8 mouse cellular contexts compared by ENCODE assay signal in genomic region chr4:129049306-129050011, GRCm38 (mm10). TPM values are rescaled to one million over a fixed set of nuclear protein-coding genes. Genes with fewer than 3 reads are reported as not detected.
A peak's percentile ranks its signal among the peaks of the same experiment; 100 is the strongest.
DNase-seq lines count a peak whose midpoint lies in the region; ATAC-seq and TF ChIP-seq lines count a peak whose summit lies in the region.

No protein-coding gene starts in this region.

- WGBS in kidney, embryonic 15.5 days = 3% methylated on average over 23 of the region's 23 CpGs
- WGBS in forebrain, embryonic 14.5 days = 3% methylated on average over 23 of the region's 23 CpGs
- WGBS in midbrain, embryonic 15.5 days = 2% methylated on average over 23 of the region's 23 CpGs

- intact Hi-C loops in left cerebral cortex, postnatal 36 days (cut with DNase I) = no loop called here

- no peaks in the 10 kb centered on the region for H3K9me3 ChIP-seq in kidney, embryonic 15.5 days (replicated peaks)
- H3K9me3 ChIP-seq in forebrain, embryonic 14.5 days (replicated peaks; ENCODE audit: control insufficient read depth, low read length) = no peaks in the 10 kb centered on the region
- no peaks in the 10 kb centered on the region for H3K9me3 ChIP-seq in midbrain, embryonic 15.5 days

- DNase-seq in kidney, adult 11 months = no peak
- peak; percentile 88 for DNase-seq in brain, embryonic 14.5 days (ENCODE audit: low read depth)
- peak; percentile 72 for DNase-seq in forebrain, embryonic 14.5 days (ENCODE audit: low spot score)
- DNase-seq in left cerebral cortex, postnatal 36 days (ENCODE audit: low spot score in 2 of 2) = peak; percentile 31 to 34
- DNase-seq in urinary bladder, adult 18-20 months (ENCODE audit: low spot score in 2 of 2) = no peak

- H3K4me2 ChIP-seq in kidney, embryonic 15.5 days = peak overlapping the region; percentile 97
- peak overlapping the region; percentile 83 for H3K4me2 ChIP-seq in forebrain, embryonic 14.5 days (ENCODE audit: low read length)
- H3K4me2 ChIP-seq in midbrain, embryonic 15.5 days = peak overlapping the region; percentile 75

- peak overlapping the region; percentile 55 for H3K4me3 ChIP-seq in kidney, embryonic 15.5 days (replicated peaks)
- H3K4me3 ChIP-seq in forebrain, embryonic 14.5 days (ENCODE audit: low read depth, low read length) = peak overlapping the region; percentile 44
- peak overlapping the region; percentile 44 for H3K4me3 ChIP-seq in midbrain, embryonic 15.5 days

- H3K36me3 ChIP-seq in kidney, embryonic 15.5 days = no peaks in the 10 kb centered on the region
- no peaks in the 10 kb centered on the region for H3K36me3 ChIP-seq in forebrain, embryonic 14.5 days (ENCODE audit: control insufficient read depth, insufficient read depth, low read length)
- H3K36me3 ChIP-seq in midbrain, embryonic 15.5 days (replicated peaks) = no peaks in the 10 kb centered on the region

- peaks cover 22% of the 10 kb centered on the region for H3K4me1 ChIP-seq in kidney, embryonic 15.5 days
- H3K4me1 ChIP-seq in forebrain, embryonic 14.5 days (ENCODE audit: control insufficient read depth, insufficient read depth, low read length) = peaks cover 6% of the 10 kb centered on the region
- H3K4me1 ChIP-seq in midbrain, embryonic 15.5 days = peaks cover 23% of the 10 kb centered on the region

- no peak for ATAC-seq in kidney, embryonic 15.5 days (replicated peaks; ENCODE audit: low FRiP score)
- ATAC-seq in forebrain, embryonic 14.5 days = peak; percentile 16; the same call in 1 of the 2 replicates
- peak; percentile 42; the same call in 1 of the 2 replicates for ATAC-seq in midbrain, embryonic 15.5 days (replicated peaks)
- ATAC-seq in activated CD4-positive, CD25-positive, alpha-beta regulatory T cell, adult 4 months = no peak

- peak overlapping the region; percentile 41 for H3K9ac ChIP-seq in kidney, embryonic 15.5 days
- peak overlapping the region; percentile 74 for H3K9ac ChIP-seq in forebrain, embryonic 14.5 days (ENCODE audit: low read length)
- H3K9ac ChIP-seq in midbrain, embryonic 15.5 days = peak overlapping the region; percentile 62

- H3K27ac ChIP-seq in kidney, embryonic 15.5 days = 0 out of 2 replicates have a peak overlapping the region, but pooled peaks have one; percentile 14
- peak overlapping the region; percentile 90 for H3K27ac ChIP-seq in forebrain, embryonic 14.5 days (ENCODE audit: low read depth, low read length)
- H3K27ac ChIP-seq in midbrain, embryonic 15.5 days = peak overlapping the region; percentile 98

- no peak for TF ChIP-seq POLR2A in brain, embryonic 14.5 days (IDR thresholded peaks at IDR 0.05; ENCODE audit: borderline replicate concordance, extremely low read depth, insufficient read depth, insufficient read length, poor library complexity, severe bottlenecking)

- H3K27me3 ChIP-seq in kidney, embryonic 15.5 days = peaks cover 62% of the 10 kb centered on the region
- no peaks in the 10 kb centered on the region for H3K27me3 ChIP-seq in forebrain, embryonic 14.5 days (replicated peaks; ENCODE audit: control insufficient read depth, insufficient read depth, low read length)
- no peaks in the 10 kb centered on the region for H3K27me3 ChIP-seq in midbrain, embryonic 15.5 days (replicated peaks)

- TF ChIP-seq CTCF in brain, embryonic 14.5 days (IDR thresholded peaks at IDR 0.05; ENCODE audit: borderline replicate concordance, extremely low read depth, insufficient read depth, insufficient read length) = peak; percentile 10; the same call in 1 of the 2 replicates

RNA-seq across cellular contexts. Expression of gene Rnf19b, which starts 8.6 kb away (rescaled TPM):
- 7.1 TPM in 2 replicates for polyA plus RNA-seq in kidney, embryonic 15.5 days (2015; fragmentation: Nextera tagmentation; extraction: Ambion mirVana)
- polyA plus RNA-seq in brain, embryonic 14.5 days (2012; rRNA removed) = 73.0 and 84.4 TPM in 2 replicates
- 20.1 and 20.5 TPM in 2 replicates for polyA plus RNA-seq in forebrain, embryonic 14.5 days (2014; fragmentation: Nextera tagmentation; extraction: Ambion mirVana)
- 10 to 100 TPM; 48.7 to 58.2 TPM for total RNA-seq in left cerebral cortex, postnatal 36 days (2021)
- polyA plus RNA-seq in midbrain, embryonic 15.5 days (2015; fragmentation: Nextera tagmentation; extraction: Ambion mirVana) = 34.6 and 35.4 TPM in 2 replicates
- polyA plus RNA-seq in activated CD4-positive, CD25-positive, alpha-beta regulatory T cell, adult 4 months (2017; shearing (Covaris generic)) = 10 to 100 TPM; 18.9 TPM

RNA-seq across cellular contexts. Expression of gene Tmem54, which starts 55.9 kb away (rescaled TPM):
- polyA plus RNA-seq in kidney, embryonic 15.5 days (2015; fragmentation: Nextera tagmentation; extraction: Ambion mirVana) = 9.2 TPM in 2 replicates
- 0.42 and 0.81 TPM in 2 replicates for polyA plus RNA-seq in brain, embryonic 14.5 days (2012; rRNA removed)
- polyA plus RNA-seq in forebrain, embryonic 14.5 days (2014; fragmentation: Nextera tagmentation; extraction: Ambion mirVana) = not detected in 2 replicates
- not detected for total RNA-seq in left cerebral cortex, postnatal 36 days (2021)
- polyA plus RNA-seq in midbrain, embryonic 15.5 days (2015; fragmentation: Nextera tagmentation; extraction: Ambion mirVana) = not detected in 2 replicates
- polyA plus RNA-seq in activated CD4-positive, CD25-positive, alpha-beta regulatory T cell, adult 4 months (2017; shearing (Covaris generic)) = not detected

RNA-seq across cellular contexts. Expression of gene Ak2, which starts 57.7 kb away (rescaled TPM):
- polyA plus RNA-seq in kidney, embryonic 15.5 days (2015; fragmentation: Nextera tagmentation; extraction: Ambion mirVana) = 224 and 231 TPM in 2 replicates
- polyA plus RNA-seq in brain, embryonic 14.5 days (2012; rRNA removed) = 54.3 and 68.4 TPM in 2 replicates
- 89.2 and 93.6 TPM in 2 replicates for polyA plus RNA-seq in forebrain, embryonic 14.5 days (2014; fragmentation: Nextera tagmentation; extraction: Ambion mirVana)
- 10 to 100 TPM; 22.5 to 24.7 TPM for total RNA-seq in left cerebral cortex, postnatal 36 days (2021)
- polyA plus RNA-seq in midbrain, embryonic 15.5 days (2015; fragmentation: Nextera tagmentation; extraction: Ambion mirVana) = 82.4 and 83.2 TPM in 2 replicates
- polyA plus RNA-seq in activated CD4-positive, CD25-positive, alpha-beta regulatory T cell, adult 4 months (2017; shearing (Covaris generic)) = 100 to 1,000 TPM in 1 of 2 experiments, 10 to 100 TPM in 1; 62.4 to 108 TPM

Comparison
In these comparisons a context has a peak if more than half of its experiments do, and no peak if none do; other contexts are left out.
1. ATAC-seq: peak in forebrain, embryonic 14.5 days (single experiment) and midbrain, embryonic 15.5 days (single experiment); none in kidney, embryonic 15.5 days (single experiment) and activated CD4-positive, CD25-positive, alpha-beta regulatory T cell, adult 4 months (single experiment).
2. H3K27ac ChIP-seq: peak in every context shown above with its lines; median percentile 98 in midbrain, embryonic 15.5 days; 90 in forebrain, embryonic 14.5 days; 14 in kidney, embryonic 15.5 days.
3. DNase-seq: peak in brain, embryonic 14.5 days (single experiment), forebrain, embryonic 14.5 days (single experiment) and left cerebral cortex, postnatal 36 days (2 of 2); none in kidney, adult 11 months (single experiment) and urinary bladder, adult 18-20 months (0 of 2).
4. Peak in every context shown above with its lines, with median percentiles within 50 percentile points of each other: H3K4me2 ChIP-seq, H3K4me3 ChIP-seq and H3K9ac ChIP-seq.